Mouse (Mus musculus): ENCODE measurements around the gene Lamc1. TPM values are rescaled to one million over a fixed set of nuclear protein-coding genes. Genes with fewer than 3 reads are reported as not detected.
A peak's percentile ranks its signal among the peaks of the same experiment; 100 is the strongest.

Lamc1 gene
- total and polyA plus RNA-seq, 3 experiments: 54.8 to 76.0 (median 61.1) TPM

- peak; percentile 35 for DNase-seq
These were observed 67.0 kb downstream of the Lamc1 start for GRCm38 (mm10) chr1:153265579-153265978.

GRCm38 (mm10) chr1:153265066-153265465 lies 67.5 kb downstream of the Lamc1 start:
- DNase-seq: no peak

- no peak for DNase-seq
These were observed 72.8 kb downstream of the Lamc1 start for GRCm38 (mm10) chr1:153259752-153260300.

- no peak for DNase-seq
These were observed 79.9 kb downstream of the Lamc1 start for GRCm38 (mm10) chr1:153252540-153253210.

GRCm38 (mm10) chr1:153251590-153252206 lies 80.9 kb downstream of the Lamc1 start:
- DNase-seq: no peak

- DNase-seq: no peak
These were observed 91.2 kb downstream of the Lamc1 start for GRCm38 (mm10) chr1:153241346-153241745.

- DNase-seq: no peak
These were observed 97.0 kb downstream of the Lamc1 start for GRCm38 (mm10) chr1:153235576-153235975.

- DNase-seq: no peak
These were observed 100.9 kb downstream of the Lamc1 start for GRCm38 (mm10) chr1:153231681-153232080.

GRCm38 (mm10) chr1:153227916-153228315 lies 104.7 kb downstream of the Lamc1 start:
- no peak for DNase-seq

GRCm38 (mm10) chr1:153227096-153227495 lies 105.5 kb downstream of the Lamc1 start:
- DNase-seq: no peak

- no peak for DNase-seq
These were observed 106.5 kb downstream of the Lamc1 start for GRCm38 (mm10) chr1:153225786-153226725.

- no peak for DNase-seq
These were observed 108.3 kb downstream of the Lamc1 start for GRCm38 (mm10) chr1:153224331-153224730.

GRCm38 (mm10) chr1:153219376-153219775 lies 113.2 kb downstream of the Lamc1 start:
- no peak for DNase-seq

GRCm38 (mm10) chr1:153216516-153216915 lies 116.1 kb downstream of the Lamc1 start:
- no peak for DNase-seq

GRCm38 (mm10) chr1:153215676-153216075 lies 116.9 kb downstream of the Lamc1 start:
- no peak for DNase-seq

- no peak for DNase-seq
These were observed 121.6 kb downstream of the Lamc1 start for GRCm38 (mm10) chr1:153210992-153211391.

- DNase-seq: no peak
These were observed 122.4 kb downstream of the Lamc1 start for GRCm38 (mm10) chr1:153210198-153210597.

- no peak for DNase-seq
These were observed 130.4 kb downstream of the Lamc1 start for GRCm38 (mm10) chr1:153202195-153202594.

GRCm38 (mm10) chr1:153201448-153201847 lies 131.1 kb downstream of the Lamc1 start:
- no peak for DNase-seq

- no peak for DNase-seq
These were observed 135.2 kb downstream of the Lamc1 start for GRCm38 (mm10) chr1:153197316-153197850.

GRCm38 (mm10) chr1:153192945-153193344 lies 139.6 kb downstream of the Lamc1 start:
- no peak for DNase-seq

GRCm38 (mm10) chr1:153192379-153192778 lies 140.2 kb downstream of the Lamc1 start:
- DNase-seq: no peak

Data from adrenal gland, adult 2 months (tissue).